Mouse (Mus musculus): ENCODE measurements around the gene Ebf4.

- TF ChIP-seq CTCF (IDR thresholded peaks at IDR 0.05; ENCODE audit: insufficient read depth, low read depth, low read length) (no peak), POLR2A (IDR thresholded peaks at IDR 0.05; ENCODE audit: insufficient read depth, low read depth, low read length) (no peak)
These were observed 56.9 kb downstream of the Ebf4 start for GRCm38 (mm10) chr2:130351758-130352339.
